Mouse (Mus musculus): ENCODE data around the gene Sys1. TPM values are rescaled to one million over a fixed set of nuclear protein-coding genes. Genes with fewer than 3 reads are reported as not detected.

Gene Sys1
- total RNA-seq, 2 experiments from 2014 or later, result 43.5 to 44.6 TPM

DNA sequence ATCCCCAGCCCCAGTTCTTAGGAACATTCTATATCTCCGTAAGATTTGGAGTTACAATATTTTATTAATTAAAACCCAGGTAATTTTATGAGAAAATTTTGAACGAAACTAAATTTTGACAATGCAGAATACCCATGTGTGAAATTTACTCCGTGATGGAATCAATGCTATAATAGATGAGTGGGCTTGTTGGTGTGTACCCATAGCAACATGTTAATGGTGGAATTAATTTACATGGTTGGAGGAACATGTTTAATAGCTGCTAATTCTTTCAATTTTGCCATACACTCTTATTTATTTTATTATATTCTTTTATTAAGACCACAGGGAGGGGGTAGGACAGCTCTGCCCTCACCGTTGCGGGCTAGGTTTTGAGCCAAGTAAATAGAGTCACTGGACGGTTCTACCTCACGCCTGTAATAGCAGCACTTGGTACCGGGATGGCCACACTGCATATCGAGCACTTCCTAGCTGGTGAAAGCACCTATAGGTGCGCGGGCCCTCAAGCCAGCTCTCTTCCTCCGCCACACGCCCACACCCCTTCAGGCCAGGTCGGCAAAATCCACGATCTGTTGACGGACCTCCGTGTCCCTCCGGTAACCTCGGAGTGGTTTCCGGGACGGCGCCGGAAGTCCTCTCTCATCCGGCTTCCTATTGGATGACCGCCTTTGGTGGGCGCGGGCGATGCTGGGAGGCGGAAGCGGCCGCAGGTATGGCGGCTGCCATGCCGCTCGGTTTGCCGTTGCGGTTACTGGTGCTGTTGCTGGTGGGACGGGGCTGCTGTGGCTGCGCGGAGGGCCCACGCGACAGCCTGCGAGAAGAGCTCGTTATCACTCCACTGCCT is 40.3 kb downstream of the Sys1 start, which contains the start of gene Pigt:
Gene Pigt (plus strand): TSS at position 674 of the 844 bp plus-strand sequence.
- peak; percentile 90 to 92 for DNase-seq (ENCODE audit: low spot score in 2 of 2)

DNA sequence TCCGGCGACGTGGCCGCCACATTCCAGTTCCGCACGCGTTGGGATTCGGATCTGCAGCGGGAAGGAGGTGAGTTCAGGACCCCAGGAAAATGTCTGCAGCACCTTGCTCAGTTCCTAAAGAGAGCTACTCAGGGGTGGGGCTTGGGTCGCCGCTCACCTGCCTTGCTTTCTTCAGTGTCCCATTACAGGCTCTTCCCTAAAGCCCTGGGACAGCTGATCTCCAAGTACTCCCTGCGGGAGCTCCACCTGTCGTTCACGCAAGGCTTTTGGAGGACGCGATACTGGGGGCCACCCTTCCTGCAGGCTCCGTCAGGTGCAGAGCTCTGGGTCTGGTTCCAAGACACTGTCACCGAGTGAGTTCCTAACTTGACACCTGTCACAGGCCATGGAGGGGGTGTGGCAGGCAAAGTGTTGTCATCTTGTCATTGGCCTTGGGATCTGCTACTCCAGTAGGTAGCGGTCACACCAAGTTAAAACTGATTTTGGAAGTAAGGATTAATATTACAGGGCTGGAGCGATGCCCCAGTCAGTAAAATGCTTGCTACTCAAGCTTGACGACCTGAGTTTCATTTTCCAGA is 41.0 kb downstream of the Sys1 start:
- DNase-seq (ENCODE audit: low spot score in 2 of 2), result no peak

DNA sequence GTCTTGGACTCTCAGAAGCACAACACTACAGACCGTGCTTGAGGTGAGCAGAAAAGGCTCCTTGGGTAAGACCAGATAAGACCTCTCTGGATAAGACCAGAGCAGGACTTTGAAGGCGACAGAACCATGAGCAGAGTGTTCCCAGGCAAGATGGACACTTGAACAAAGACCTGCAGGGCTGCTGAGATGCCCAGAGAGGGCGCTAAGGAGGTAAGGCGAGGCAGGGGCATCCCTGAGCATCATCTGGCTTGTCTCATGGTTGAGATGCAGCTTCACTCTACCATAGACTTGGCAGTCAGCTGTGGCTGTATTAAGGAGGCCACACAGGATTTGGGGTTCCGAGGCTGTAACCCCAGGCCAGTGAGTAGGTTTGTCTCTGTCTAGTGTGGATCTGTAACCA is 42.6 kb downstream of the Sys1 start:
- DNase-seq (ENCODE audit: low spot score in 2 of 2), result no peak

DNA sequence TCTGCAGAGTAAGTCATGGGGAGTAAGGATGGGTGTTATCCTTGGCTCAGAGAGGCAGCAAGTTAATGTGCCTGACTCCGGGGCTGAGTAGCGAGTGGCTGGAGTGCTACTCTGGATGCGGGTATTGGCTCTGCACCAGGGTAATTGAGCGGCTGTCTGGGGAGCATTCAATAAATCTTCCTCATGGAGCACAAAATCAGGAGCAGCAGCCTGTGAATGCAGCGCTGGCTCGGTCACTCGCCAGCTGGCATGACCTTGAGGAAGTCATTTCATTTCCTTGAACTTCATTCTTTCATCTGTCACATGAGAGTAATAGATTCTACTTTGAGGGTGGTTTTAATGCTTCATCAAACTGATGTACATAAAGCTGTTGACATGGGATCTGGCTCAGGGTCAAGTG is 43.7 kb downstream of the Sys1 start:
- no peak for DNase-seq (ENCODE audit: low spot score in 2 of 2)

DNA sequence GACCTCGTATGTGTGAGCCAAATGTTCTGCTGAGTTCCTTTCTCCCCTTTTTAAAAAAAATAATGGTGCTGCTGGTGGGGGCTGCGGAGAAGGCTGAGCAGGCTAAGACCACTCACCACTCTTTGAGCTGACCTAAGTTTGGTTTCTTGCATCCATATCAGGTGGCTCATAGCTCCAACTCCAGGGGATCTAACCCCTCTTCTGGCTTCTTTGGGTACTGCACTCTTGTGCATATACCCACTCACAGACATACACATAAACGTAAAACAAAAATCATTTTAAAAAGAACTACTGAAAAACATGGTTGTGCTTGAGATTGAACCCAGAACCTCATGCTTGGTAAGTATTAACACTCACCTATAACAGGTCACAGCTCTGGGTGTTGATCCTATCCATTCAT is 48.2 kb downstream of the Sys1 start:
- no peak for DNase-seq (ENCODE audit: low spot score in 2 of 2)

DNA sequence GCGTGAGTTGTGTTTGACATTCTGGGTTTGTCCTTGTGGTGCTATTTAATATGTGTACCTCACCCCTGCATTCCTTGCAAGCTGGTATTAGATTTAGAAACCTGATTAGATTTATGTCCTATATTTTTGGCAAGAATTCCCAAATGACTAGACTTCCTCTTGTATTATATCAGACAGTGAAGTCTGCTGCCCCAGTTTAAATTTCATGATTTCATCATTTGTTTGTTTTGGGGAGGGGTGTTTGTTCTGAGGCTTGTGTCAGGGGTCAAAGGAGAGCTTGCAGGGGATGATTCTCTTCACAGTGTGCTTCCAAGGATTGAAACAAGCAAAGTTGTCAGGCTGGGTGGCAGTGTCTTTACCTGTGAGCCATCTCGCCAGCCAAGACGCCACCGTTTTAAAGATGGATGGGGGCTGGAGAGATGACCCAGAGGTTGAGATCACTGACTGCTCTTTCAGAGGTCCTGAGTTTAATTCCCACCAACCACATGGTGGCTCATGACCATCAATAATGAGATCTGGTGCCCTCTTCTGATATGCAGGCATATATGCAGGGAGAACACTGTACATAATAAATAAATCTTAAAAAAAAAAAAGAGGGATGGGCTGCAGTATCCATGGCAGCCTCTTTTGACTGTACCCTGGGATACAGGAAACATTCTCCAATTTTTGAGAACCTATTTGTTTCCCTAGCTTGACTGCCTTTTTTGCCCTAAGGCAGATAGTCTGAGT is 49.0 kb downstream of the Sys1 start:
- no peak for DNase-seq (ENCODE audit: low spot score in 2 of 2)

DNA sequence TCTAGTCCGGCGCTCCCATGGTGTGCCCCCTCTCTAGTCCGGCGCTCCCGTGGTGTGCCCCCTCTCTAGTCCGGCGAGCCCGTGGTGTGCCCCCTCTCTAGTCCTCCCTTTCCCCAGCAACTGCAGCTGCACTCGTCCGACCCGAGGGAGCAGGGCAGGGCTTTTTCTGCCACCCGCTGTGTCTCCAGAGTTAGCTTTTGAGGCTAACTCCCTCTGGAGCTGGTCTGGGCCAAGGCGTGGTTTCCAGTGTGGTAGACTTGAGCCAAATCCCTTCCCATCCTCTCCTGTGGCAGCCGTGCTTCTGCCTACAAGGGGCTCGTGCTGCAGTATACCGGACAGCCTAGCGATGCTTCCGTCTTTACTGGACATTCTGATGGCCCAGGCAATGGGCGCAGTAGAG is 51.0 kb downstream of the Sys1 start:
- no peak for DNase-seq (ENCODE audit: low spot score in 2 of 2)

DNA sequence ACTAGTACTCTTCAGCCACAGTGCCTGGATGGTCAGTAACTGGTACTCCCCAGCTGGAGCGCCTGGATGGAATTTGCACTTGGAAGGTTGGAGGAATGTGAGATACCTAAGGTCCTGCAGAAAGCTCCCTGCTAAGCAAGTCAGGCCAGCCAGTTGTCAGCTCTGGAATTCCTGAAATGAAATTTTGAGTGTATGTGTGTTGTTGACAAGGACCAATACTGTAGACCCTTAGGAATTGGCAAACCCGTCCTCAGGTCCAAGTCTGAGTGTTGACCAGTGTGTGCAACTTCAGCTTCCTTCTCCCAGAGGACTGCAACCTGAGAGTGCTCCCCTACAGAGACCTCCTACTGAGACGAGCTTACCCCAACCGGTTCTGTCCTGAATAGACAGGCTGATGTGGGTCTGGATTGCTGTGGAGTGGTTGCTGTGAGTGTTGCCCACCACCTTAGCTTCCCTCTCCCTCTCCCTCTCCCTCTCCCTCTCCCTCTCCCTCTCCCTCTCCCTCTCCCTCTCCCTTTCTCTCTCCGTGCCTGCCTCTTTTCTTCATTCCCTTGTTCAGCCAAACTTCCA is 53.9 kb downstream of the Sys1 start:
- DNase-seq (ENCODE audit: low spot score in 2 of 2), result no peak

DNA sequence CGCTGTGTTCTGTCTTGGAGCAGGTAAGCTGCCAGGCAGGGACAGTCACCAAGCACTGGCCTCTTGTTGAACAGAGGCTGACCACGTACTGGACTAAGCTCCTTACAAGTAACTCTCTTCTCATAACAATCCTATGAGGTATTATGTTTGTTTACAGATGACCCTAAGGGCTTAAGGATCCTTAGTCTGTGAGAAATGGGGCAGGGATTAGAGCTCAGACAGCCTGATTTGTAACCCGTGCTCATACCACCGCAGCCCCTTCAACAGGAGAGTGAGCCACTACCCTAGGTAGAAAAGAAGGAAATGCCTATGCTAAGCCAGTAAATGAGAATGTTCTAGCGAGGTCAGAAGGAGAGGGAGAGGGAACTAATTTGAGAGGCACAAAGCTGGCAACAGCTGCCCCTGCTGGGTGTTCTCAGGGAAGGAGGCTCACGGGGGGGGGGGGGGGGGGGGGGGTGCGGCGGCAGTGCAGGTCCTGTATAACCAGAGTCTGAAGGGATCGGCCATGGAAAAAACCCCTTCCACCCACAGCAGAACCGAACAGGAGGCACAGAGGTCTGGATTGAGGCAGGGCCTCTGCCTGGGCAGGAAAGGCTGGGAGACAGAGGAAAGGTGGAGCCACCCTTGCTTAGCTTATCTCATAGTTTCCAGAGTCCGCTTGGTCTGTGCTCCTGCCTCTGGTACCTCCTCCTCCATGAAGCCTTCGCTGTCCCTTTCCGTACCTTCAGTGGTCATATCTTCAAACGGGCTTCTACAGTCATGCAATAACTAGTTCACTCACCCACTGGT is 55.6 kb downstream of the Sys1 start:
- DNase-seq (ENCODE audit: low spot score in 2 of 2), result no peak

DNA sequence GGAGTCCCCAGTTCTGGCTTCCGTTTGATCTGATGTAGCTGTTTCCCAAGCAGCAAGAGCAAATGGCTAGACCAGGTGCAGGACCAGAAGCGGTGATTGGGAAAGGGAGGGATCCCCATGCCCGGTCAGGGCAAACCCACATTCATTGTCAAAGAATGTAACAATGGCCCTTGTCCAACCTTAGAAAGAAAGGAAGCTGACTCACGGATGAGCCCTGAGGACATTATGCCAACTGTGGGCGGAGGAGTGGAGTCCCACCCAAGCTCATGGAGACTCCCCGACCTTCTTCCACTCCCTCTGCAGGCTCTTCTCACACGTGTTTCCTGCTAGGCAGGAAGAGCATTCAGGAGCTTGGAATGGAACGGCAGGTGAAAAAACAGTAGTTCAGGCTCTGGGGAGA is 56.6 kb downstream of the Sys1 start:
- no peak for DNase-seq (ENCODE audit: low spot score in 2 of 2)

DNA sequence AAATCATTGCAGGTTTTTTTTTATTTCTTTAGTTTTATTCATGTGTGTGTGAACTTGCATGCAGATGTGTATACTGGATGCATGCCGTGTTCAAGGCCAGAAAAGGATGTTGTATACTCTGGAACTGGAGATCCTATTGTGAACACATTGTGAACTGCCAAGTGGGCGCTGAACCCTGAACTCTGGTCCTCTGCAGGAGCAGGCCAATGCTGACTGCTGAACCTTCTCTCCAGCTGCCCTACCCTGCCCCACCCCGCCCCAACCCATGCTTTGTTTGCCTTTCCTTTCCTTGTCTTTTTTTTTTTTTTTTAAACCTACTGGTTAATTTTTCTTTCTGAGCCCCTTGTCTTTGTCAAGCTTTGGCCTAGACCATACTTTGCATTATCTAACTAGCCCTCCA is 58.2 kb downstream of the Sys1 start:
- DNase-seq (ENCODE audit: low spot score in 2 of 2), result no peak

DNA sequence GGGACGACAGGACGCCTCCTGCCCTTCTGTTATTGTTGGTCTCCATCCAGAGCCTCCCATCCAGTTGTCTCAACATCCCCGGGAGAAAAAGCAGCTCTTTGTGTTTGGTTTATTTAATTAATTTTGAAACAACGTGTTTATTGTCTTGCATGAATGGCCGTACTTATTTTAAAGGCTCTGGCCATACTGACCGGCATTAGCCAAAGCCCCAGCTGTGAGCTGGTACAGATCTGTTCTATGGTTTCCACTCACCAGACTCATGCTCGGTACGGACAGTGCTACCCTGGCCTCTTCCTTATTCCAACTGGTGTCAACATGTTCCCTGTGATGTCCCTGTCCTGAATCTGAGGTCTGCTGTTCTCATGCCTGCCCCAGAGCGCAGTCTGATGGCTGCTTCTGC is 59.1 kb downstream of the Sys1 start:
- no peak for DNase-seq (ENCODE audit: low spot score in 2 of 2)

DNA sequence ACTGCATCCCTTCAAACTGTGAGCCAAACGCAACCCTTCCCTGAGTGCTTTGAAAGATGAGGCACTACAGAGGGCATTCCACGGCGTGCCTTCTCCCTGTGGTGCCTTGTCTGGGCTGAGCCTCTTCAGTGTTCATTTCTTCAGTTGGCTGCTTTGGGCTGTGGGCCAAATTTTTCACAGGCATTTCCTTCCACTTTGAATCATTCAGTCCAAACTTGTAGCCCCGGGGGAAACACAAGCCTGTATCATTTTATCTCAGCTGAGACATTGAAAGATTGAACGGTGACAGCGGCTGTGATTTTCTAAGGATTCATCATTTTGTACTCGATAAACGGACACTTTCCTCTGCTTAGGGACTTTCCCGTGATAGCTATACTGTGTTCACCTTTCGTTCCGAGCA is 59.8 kb downstream of the Sys1 start:
- DNase-seq (ENCODE audit: low spot score in 2 of 2), result no peak

DNA sequence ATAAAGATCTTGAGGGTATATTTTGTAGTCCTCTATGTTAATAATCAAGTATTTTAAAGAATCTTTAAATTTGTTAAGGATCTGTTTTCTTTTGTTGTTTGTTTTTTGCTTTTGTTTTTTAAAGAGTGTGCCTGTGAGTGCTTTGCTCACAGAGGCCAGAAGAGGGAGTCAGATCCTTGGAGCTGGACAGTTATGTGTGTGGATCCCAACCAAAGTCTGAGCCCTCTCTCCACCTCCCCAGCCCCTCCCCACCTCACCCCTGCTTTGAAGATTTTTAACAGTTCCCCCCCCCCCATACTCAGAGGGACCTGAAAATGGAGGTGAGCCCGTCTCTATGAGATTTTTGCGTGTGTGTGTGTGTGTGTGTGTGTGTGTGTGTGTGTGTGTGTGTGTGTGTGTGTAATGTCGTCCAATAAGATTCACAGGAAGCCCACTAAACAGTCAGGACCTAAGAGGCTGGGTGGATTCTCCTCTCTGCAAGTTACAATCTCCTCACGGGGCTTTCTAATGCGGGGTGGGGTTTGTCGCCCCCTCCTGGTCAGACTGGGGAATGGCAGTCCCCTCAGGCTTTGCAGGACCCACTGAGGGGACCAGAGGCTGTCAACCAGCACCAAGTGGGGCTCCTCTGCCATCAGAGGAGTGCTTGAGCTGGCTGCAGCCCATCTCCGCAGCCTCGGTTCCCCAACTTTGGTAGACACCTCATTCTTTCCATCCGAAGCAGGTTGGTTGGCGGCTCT is 60.9 kb downstream of the Sys1 start:
- peak in 1 of 2 experiments; percentile 48 for DNase-seq (ENCODE audit: low spot score in 2 of 2)

DNA sequence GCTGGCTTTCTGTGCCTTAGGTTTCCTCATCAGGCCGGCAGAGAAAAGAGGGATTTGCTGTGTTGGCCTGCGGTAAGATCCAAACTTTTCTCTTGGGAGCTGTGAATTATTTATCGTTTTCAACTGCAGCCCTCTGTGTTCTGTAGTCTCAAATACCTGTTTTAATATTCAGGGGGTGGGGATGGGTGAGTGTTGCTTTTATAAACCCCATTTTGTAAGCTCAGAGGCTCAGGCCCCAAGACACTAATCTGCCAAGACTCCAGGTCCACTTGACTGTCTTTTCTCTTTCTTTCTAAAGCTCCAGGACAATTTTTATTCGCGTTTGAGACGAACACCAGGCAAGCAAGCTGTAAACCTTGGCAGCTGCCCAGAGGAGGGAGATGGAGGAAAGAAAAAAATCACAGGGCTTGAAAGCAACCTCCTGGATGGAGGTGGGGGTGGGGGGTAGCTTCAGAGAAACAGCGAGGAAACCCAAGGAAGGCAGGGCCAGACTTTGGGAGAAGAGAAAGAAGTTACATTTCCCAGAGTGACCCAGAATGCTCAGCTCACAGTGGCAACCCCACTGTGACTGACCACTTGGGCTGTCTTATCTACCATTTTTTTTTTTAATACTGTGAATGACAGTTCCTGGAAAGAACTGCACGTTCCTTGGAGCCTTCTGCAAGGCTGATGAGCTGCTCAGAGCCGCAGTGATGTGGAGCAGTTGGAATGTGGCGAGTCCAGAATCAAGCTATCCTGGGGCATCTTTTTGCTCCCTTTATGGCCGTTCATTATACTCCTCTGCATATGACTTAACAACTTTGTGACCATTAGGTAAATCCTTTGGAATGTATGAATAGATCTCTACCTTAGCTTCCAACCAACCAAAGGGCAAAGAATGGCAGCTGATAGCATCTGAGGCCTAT is 61.8 kb downstream of the Sys1 start:
- DNase-seq (ENCODE audit: low spot score in 2 of 2), result no peak

DNA sequence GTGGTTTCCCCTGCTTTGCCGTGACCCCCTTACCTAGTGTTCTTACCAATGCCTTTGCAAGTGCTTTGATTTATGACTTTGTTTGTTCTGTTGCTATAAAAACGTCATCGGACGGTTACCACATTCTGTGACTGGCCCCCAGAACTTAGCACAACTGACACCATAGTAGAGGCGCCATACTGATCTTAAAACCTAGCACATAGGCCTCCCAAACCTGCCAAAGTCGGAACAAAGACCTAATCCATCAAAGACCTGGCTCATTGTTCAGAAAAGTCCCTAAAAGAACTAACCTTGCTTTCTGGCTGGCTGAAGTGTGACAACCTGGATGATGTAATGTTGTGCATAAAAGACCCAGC is 62.4 kb downstream of the Sys1 start:
- DNase-seq (ENCODE audit: low spot score in 2 of 2), result no peak

DNA sequence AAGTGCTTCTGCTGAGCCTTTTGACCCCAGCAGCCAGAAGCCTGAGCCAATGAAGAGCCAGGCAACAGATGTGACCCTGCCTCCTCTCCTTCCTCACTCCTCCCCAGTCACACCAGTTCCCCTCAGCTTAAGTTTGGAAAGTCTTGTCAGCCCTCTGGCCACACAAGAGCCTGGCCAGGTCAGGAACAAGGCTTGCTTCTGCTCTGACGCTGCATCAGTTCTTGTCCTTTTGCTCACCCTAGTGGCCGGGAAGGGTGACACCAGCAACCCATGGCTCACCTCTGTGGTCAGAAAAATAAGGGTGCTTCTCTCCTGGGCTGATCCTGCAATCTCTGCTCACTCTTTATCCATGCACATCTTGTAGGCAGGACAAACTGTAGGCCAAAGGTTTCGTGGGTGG is 64.0 kb downstream of the Sys1 start:
- peak; percentile 16 to 23 for DNase-seq (ENCODE audit: low spot score in 2 of 2)

DNA sequence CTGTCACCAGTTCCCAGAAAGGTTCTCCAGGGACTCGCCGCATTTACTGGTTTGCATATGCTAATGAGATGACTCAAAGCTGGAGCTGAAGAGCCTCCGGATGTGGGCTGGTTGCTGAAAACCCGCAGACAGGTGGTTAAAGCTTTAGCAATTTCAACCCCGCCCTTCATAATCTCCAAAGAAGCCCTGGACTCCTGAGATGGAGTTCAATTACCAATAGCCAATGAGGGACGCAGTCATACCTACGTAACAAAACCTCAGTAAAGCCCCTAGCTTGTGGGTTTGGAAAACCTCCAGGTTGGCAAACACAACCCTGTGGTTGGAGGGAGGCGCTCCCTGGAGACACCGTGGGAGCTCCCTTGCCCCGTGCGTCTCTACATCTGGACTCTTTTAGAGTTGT is 65.1 kb downstream of the Sys1 start:
- DNase-seq (ENCODE audit: low spot score in 2 of 2), result peak in 1 of 2 experiments; percentile 18

DNA sequence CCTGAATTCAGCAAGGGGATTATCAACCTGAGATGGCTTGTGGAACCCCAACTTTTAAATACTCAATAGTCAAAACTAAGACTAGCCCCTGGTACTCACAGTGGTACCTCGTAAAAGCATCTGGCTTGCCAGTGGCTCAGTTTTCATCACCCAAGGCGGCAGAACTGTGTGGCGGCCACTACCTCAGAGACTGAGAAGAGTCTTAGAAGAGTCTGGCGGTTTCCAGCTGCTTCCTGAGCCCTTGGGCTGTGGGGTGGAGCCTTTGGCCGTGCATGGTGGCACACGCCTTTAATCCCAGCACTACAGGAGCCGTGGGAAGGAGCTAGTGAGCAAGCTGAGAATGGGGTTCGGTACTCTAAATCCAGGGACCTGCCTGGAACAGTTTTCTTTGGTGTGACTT is 65.5 kb downstream of the Sys1 start:
- no peak for DNase-seq (ENCODE audit: low spot score in 2 of 2)
